Mouse (Mus musculus) v-Abl transformed pro-B cells (cell line): ENCODE measurements around the gene Cyp2j6.
"Not testable (repeated sequence)": the region's sequence is repeated elsewhere in the genome, so short reads cannot be mapped to it uniquely, and the experiment has no call there.

Experiments used
- in situ Hi-C, 2 experiments: fragments of 400-800 bp; cut with MboI; formaldehyde crosslinking; loops; one replicate each; pipeline ENCODE4 v1.15.1; 2025; ENCODE audit not compliant: unreplicated experiment in 2 of 2

The Cyp2j6 gene

GRCm38 (mm10) chr4:96553133-96553819 lies at the start of gene Cyp2j6:
Gene Cyp2j6 (minus strand): TSS chr4:96553661.
- in situ Hi-C loops: no loop called here

- in situ Hi-C loops: no loop called here
Observed at GRCm38 (mm10) chr4:96591791-96592150, 38.3 kb upstream of the Cyp2j6 start.

- in situ Hi-C loops: no loop called here
Observed at GRCm38 (mm10) chr4:96590911-96591790, 37.7 kb upstream of the Cyp2j6 start, which contains the start of gene Cyp2j9. Gene Cyp2j9 (minus strand): TSS chr4:96591578.

- in situ Hi-C loops: no loop called here
Observed at GRCm38 (mm10) chr4:96581425-96582088, 28.1 kb upstream of the Cyp2j6 start.

GRCm38 (mm10) chr4:96580351-96580750 lies 26.9 kb upstream of the Cyp2j6 start:
- in situ Hi-C loops: not testable (repeated sequence)

- in situ Hi-C loops: no loop called here
Observed at GRCm38 (mm10) chr4:96569442-96569841, 16.0 kb upstream of the Cyp2j6 start.

GRCm38 (mm10) chr4:96567988-96568387 lies 14.5 kb upstream of the Cyp2j6 start:
- in situ Hi-C loops: no loop called here

- in situ Hi-C loops: no loop called here
Observed at GRCm38 (mm10) chr4:96565808-96566207, 12.3 kb upstream of the Cyp2j6 start.

GRCm38 (mm10) chr4:96560464-96560863 lies 7.0 kb upstream of the Cyp2j6 start:
- in situ Hi-C loops: no loop called here

- in situ Hi-C loops: no loop called here
Observed at GRCm38 (mm10) chr4:96559781-96560180, 6.3 kb upstream of the Cyp2j6 start.

GRCm38 (mm10) chr4:96551619-96552018 lies 1.8 kb downstream of the Cyp2j6 start:
- in situ Hi-C loops: no loop called here

- in situ Hi-C loops: no loop called here
Observed at GRCm38 (mm10) chr4:96545976-96546375, 7.5 kb downstream of the Cyp2j6 start.

- in situ Hi-C loops: no loop called here
Observed at GRCm38 (mm10) chr4:96525772-96526171, 27.7 kb downstream of the Cyp2j6 start.

GRCm38 (mm10) chr4:96522256-96522655 lies 31.2 kb downstream of the Cyp2j6 start:
- in situ Hi-C loops: no loop called here

- in situ Hi-C loops: no loop called here
Observed at GRCm38 (mm10) chr4:96510083-96510482, 43.4 kb downstream of the Cyp2j6 start.

- in situ Hi-C loops: no loop called here
Observed at GRCm38 (mm10) chr4:96507286-96507685, 46.2 kb downstream of the Cyp2j6 start, which contains the start of gene Cyp2j8. Gene Cyp2j8 (minus strand): TSS chr4:96507386.
